Comparison of ENCODE assay signal across 18 mouse cellular contexts in genomic region chr16:93923788-93924187, GRCm38 (mm10).
"Had no signal": no experiment of that assay in that cellular context is flagged by ENCODE, and none has a peak within 500 bp of the region (broad histone marks: within the 10 kb centered on the region; RNA-seq: fewer than 3 reads in every experiment).

No protein-coding gene starts in this region.

- H3K36me3 ChIP-seq: midbrain, embryonic 10.5 days; midbrain, embryonic 12.5 days; neural tube, embryonic 13.5 days; neural tube, embryonic 15.5 days had no signal

- ATAC-seq: midbrain, embryonic 16.5 days had no signal

- DNase-seq: lung, adult 18-20 months; lung, embryonic 14.5 days; lung, postnatal 14 days; lung, postnatal 4 days; midbrain, embryonic 14.5 days; retina, postnatal 1 day; right cerebral cortex, adult 18-20 months; right cerebral cortex, postnatal 25 days; thymus, adult 18-20 months; thymus, postnatal 25 days; thymus, postnatal 4 days had no signal

- H3K4me2 ChIP-seq: lung, embryonic 14.5 days; midbrain, embryonic 12.5 days; neural tube, embryonic 13.5 days; neural tube, embryonic 15.5 days had no signal

- H3K4me1 ChIP-seq: midbrain, embryonic 10.5 days; midbrain, embryonic 12.5 days; neural tube, embryonic 15.5 days had no signal

- H3K9me3 ChIP-seq: midbrain, embryonic 10.5 days; midbrain, embryonic 12.5 days; neural tube, embryonic 13.5 days; neural tube, embryonic 15.5 days had no signal

- H3K9ac ChIP-seq: liver, embryonic 14.5 days; lung, embryonic 14.5 days; midbrain, embryonic 12.5 days; neural tube, embryonic 13.5 days; neural tube, embryonic 15.5 days had no signal

- H3K27ac ChIP-seq: liver, embryonic 14.5 days; midbrain, embryonic 10.5 days; midbrain, embryonic 12.5 days; neural tube, embryonic 13.5 days; neural tube, embryonic 15.5 days had no signal

- H3K4me3 ChIP-seq: midbrain, embryonic 10.5 days; midbrain, embryonic 12.5 days; myocyte; neural tube, embryonic 13.5 days; neural tube, embryonic 15.5 days had no signal

- H3K27me3 ChIP-seq: neural tube, embryonic 13.5 days; neural tube, embryonic 15.5 days had no signal
